Mouse (Mus musculus): ENCODE results near the gene Adssl1.

The Adssl1 gene

GRCm38 (mm10) chr12:112675245-112676035 lies 55.6 kb downstream of the Adssl1 start:
- DNase-seq (ENCODE audit: low read depth, low spot score), result peak; percentile 90

GRCm38 (mm10) chr12:112677076-112677475 lies 57.2 kb downstream of the Adssl1 start:
- DNase-seq (ENCODE audit: low read depth, low spot score), result no peak

GRCm38 (mm10) chr12:112677943-112678554 lies 58.2 kb downstream of the Adssl1 start:
- no peak for DNase-seq (ENCODE audit: low read depth, low spot score)

- DNase-seq (ENCODE audit: low read depth, low spot score), result peak; percentile 50
Measured at GRCm38 (mm10) chr12:112678555-112679026, 58.7 kb downstream of the Adssl1 start, which contains the start of gene Zbtb42. Zbtb42 (plus strand) TSS chr12:112678828.

GRCm38 (mm10) chr12:112679027-112679996 lies 59.5 kb downstream of the Adssl1 start:
- peak; percentile 73 for DNase-seq (ENCODE audit: low read depth, low spot score)

GRCm38 (mm10) chr12:112683351-112683750 lies 63.5 kb downstream of the Adssl1 start:
- no peak for DNase-seq (ENCODE audit: low read depth, low spot score)

GRCm38 (mm10) chr12:112688458-112688857 lies 68.6 kb downstream of the Adssl1 start:
- DNase-seq (ENCODE audit: low read depth, low spot score), result no peak
